Mouse (Mus musculus) ES-E14 (cell line): ENCODE results near the gene Lamc3. TPM values are rescaled to one million over a fixed set of nuclear protein-coding genes. Genes with fewer than 3 reads are reported as not detected.

Experiments
- DNase-seq: peaks from one replicate; pipeline ENCODE4 v3.0.0-alpha.2; 2013; ENCODE audit warnings: low read depth, low spot score
- H3K27ac ChIP-seq: 2 replicates; pipeline ENCODE4 v1.5.1; 2012; ENCODE audit warnings: low read depth, mild to moderate bottlenecking, low read length, moderate library complexity, mixed read lengths; ENCODE audit not compliant: poor library complexity, insufficient read depth, severe bottlenecking
- H3K36me3 ChIP-seq: 2 replicates; pipeline ENCODE4 v1.6.1; 2012; ENCODE audit warnings: mild to moderate bottlenecking, low read length, moderate library complexity, mixed read lengths; ENCODE audit not compliant: control insufficient read depth, poor library complexity, insufficient read depth, severe bottlenecking
- H3K4me1 ChIP-seq, 2 experiments: fragments of 150-350 bp in 1 of 2; sonication (generic) in 1 of 2; 2 replicates each; pipeline ENCODE4 v1.6.1; 2012; ENCODE audit warnings: low read length in 2 of 2, mild to moderate bottlenecking in 1 of 2, mixed read lengths in 1 of 2; ENCODE audit not compliant: control insufficient read depth in 2 of 2, insufficient read depth in 2 of 2, poor library complexity in 1 of 2
- H3K4me3 ChIP-seq, 2 experiments: fragments of 150-350 bp in 1 of 2; sonication (generic) in 1 of 2; 2 replicates each; pipeline ENCODE4 v1.5.1; 2012; ENCODE audit warnings: low read length in 2 of 2, low read depth in 1 of 2, mild to moderate bottlenecking in 1 of 2, mixed read lengths in 1 of 2; ENCODE audit not compliant: insufficient read depth in 1 of 2, poor library complexity in 1 of 2, severe bottlenecking in 1 of 2
- H3K9ac ChIP-seq: 2 replicates; pipeline ENCODE4 v1.6.1; 2012; ENCODE audit warnings: low read depth, mild to moderate bottlenecking, low read length, mixed read lengths; ENCODE audit not compliant: poor library complexity, insufficient read depth, severe bottlenecking
- H3K9me3 ChIP-seq: fragments of 150-350 bp; sonication (generic); 2 replicates; pipeline ENCODE4 v1.6.1; 2012; ENCODE audit warnings: low read depth, mild to moderate bottlenecking, low read length; ENCODE audit not compliant: control insufficient read depth, insufficient read depth
- CHD2 ChIP-seq: IDR thresholded peaks from 2 replicates; pipeline ENCODE4 v1.6.1; 2014; ENCODE audit warnings: mild to moderate bottlenecking, low read depth, low read length, inconsistent platforms
- HCFC1 ChIP-seq: IDR thresholded peaks from 2 replicates; pipeline ENCODE4 v1.6.1; 2012; ENCODE audit warnings: low read length, inconsistent platforms, borderline replicate concordance; ENCODE audit not compliant: insufficient read depth
- MAFK ChIP-seq: IDR thresholded peaks from 2 replicates; pipeline ENCODE4 v1.6.1; 2014; ENCODE audit warnings: mild to moderate bottlenecking, low read depth, low read length, inconsistent platforms; ENCODE audit not compliant: insufficient read depth
- ZC3H11A ChIP-seq: IDR thresholded peaks from 2 replicates; pipeline ENCODE4 v1.6.1; 2012; ENCODE audit warnings: low read depth, mild to moderate bottlenecking, inconsistent platforms, low read length, borderline replicate concordance
- ZNF384 ChIP-seq: IDR thresholded peaks from 2 replicates; pipeline ENCODE4 v1.6.1; 2012; ENCODE audit warnings: low read depth, low read length, inconsistent platforms
- in situ Hi-C, 2 experiments: fragments of 600-800 bp; cut with MboI; formaldehyde crosslinking; loops; one replicate each; pipeline ENCODE4 v1.15.1; 2025; ENCODE audit warnings: low sequenced_read_pairs in 2 of 2, inconsistent platforms in 1 of 2; ENCODE audit not compliant: unreplicated experiment in 2 of 2
- total RNA-seq: library from RNA; depleted of rRNA; stranded (reverse); fragments of 300-350 nt; gene quantifications from 2 replicates; pipeline ENCODE4 v1.2.3, GENCODE M21; 2012; rRNA removed

Gene Lamc3
- 0.11 and 0.18 TPM in 2 replicates for total RNA-seq

DNA sequence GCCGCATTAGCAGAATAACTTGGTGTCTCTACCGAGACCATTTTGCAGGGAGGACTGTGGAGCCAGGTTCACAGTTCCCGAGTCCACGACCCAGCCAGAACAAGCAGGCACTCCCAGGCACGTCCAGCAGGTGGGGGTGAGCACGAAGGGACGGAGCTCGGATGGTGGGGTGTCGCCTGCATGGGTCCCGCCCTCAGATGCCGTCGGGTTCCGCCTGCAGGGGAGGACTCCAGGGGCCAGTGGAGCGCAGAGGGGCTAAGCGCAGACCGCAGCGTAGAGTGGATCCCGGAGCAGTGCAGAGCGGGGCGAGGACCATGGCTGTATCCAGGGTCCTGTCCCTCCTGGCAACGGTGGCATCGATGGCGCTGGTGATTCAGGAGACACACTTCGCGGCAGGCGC, at the start of gene Lamc3:
Gene Lamc3 (plus strand): TSS at position 262 of the 400 bp plus-strand sequence.
- peak within 1 kb of the TSS; percentile 27 to 63; a peak in 3 of 4 replicates for H3K4me3 ChIP-seq
- no peak for DNase-seq
- peak within 1 kb of the TSS; percentile 58; the same call in 1 of the 2 replicates for H3K9ac ChIP-seq

DNA sequence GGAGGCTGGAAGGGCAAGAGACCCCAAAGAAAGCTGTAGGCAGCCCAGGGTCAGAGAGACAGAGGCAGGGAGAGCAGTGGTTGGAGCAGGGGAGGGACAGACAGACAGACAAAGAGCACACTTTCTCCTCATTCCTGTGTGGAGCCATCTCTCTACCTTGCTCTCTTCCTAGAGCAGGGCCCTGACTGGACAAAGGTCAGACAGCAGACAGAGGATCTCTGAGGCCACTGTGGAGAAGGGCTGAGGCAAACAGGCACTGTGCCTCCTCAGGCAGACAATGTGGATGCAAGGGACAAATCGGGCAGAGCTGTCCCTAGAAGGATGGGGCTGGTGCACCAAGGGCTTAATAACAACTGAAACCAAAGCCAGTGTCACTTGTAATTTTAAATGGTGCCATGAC, 48.2 kb upstream of the Lamc3 start:
- DNase-seq, result no peak
- no peak for TF ChIP-seq MAFK
- no peak for TF ChIP-seq ZC3H11A
- no peak for TF ChIP-seq CHD2
- TF ChIP-seq HCFC1, result no peak
- no peak for TF ChIP-seq ZNF384
- in situ Hi-C loops, result no loop called here
- no peak overlapping the region for H3K4me3 ChIP-seq
- H3K9me3 ChIP-seq, result no peaks in the 10 kb centered on the region
- H3K36me3 ChIP-seq, result no peaks in the 10 kb centered on the region
- no peaks in the 10 kb centered on the region for H3K4me1 ChIP-seq
- no peak overlapping the region for H3K27ac ChIP-seq
- H3K9ac ChIP-seq, result no peak overlapping the region

More for the DNA sequence above, at the start of gene Lamc3:
- no peak within 1 kb of the TSS for H3K27ac ChIP-seq
- H3K4me1 ChIP-seq, result no peaks in the 10 kb centered on the region
- H3K36me3 ChIP-seq, result no peaks in the 10 kb centered on the region
- TF ChIP-seq MAFK (no peak), ZNF384 (no peak), HCFC1 (no peak), CHD2 (no peak), ZC3H11A (no peak)
- in situ Hi-C loops, result no loop called here
- H3K9me3 ChIP-seq, result no peaks in the 10 kb centered on the region

DNA sequence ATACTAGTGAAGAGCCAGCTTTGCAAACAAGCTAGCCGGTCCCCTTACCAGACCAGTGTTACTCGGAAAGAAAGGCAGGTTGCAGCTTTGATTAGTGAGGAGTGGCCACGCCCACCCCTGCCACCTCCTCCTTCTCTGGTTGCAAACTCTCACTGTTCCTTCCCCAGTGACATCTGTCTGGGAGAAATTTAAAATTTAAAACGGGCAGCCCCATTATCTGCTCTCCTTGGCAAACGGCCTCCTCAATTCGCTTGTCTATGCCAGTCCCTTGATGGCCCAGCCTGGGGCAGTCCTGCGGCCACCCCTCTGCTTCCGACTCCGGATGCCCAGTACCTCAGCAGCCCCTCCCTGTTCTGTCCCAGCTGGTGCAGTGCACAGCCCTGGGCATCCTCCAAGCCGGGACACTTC, 42.4 kb upstream of the Lamc3 start:
- DNase-seq, result no peak
- TF ChIP-seq HCFC1 (no peak), CHD2 (no peak), MAFK (no peak), ZC3H11A (no peak), ZNF384 (no peak)
- Histone ChIP-seq H3K9me3 (no peaks in the 10 kb centered on the region), H3K36me3 (no peaks in the 10 kb centered on the region), H3K9ac (no peak overlapping the region), H3K27ac (no peak overlapping the region), H3K4me1 (peaks cover 0 to 5% of the 10 kb centered on the region in 2 experiments; a peak in 1 of 4 replicates), H3K4me3 (no peak overlapping the region)
- in situ Hi-C loops, result no loop called here

DNA sequence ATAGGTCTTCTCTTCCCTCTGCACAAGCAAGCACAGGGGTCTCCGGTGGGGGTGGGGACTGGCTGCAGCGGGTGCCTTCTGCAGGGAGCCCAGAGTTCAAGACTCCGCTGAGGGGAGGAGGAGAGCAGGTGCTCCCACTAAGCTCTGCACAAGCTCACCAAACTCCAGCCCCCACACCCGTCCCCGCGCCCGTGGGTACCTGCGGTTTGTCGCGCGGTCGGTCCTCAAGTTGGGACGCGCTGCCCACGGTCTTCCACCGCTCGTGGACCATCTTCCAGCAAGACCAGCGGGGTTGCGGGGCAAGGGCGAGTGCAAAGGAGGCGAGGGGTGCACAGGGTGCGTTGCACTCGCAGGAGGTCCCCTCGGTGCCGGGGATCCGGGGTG, 41.6 kb upstream of the Lamc3 start:
- no peak overlapping the region for H3K27ac ChIP-seq
- H3K9ac ChIP-seq, result peak overlapping the region; percentile 15; the same call in 1 of the 2 replicates
- TF ChIP-seq ZNF384 (no peak), ZC3H11A (no peak), CHD2 (no peak), HCFC1 (no peak), MAFK (no peak)
- H3K4me3 ChIP-seq, result peak overlapping the region; percentile 64 to 74
- DNase-seq, result no peak
- in situ Hi-C loops, result no loop called here
- peaks cover 0 to 5% of the 10 kb centered on the region in 2 experiments; a peak in 1 of 4 replicates for H3K4me1 ChIP-seq
- H3K36me3 ChIP-seq, result no peaks in the 10 kb centered on the region
- H3K9me3 ChIP-seq, result no peaks in the 10 kb centered on the region
